Mouse (Mus musculus) hindbrain, embryonic 15.5 days (tissue): ENCODE measurements around the gene Gpr108. TPM values are rescaled to one million over a fixed set of nuclear protein-coding genes. Genes with fewer than 3 reads are reported as not detected.

ENCODE experiments used
- ATAC-seq: fragments of 200-750 bp; cut with Nextera tagmentation; 2 replicates; pipeline ENCODE4 v1.8.0; 2017; ENCODE audit warnings: low read depth, moderate number of reproducible peaks, moderate TSS enrichment; ENCODE audit not compliant: low FRiP score
- H3K27ac ChIP-seq: fragments of 300-500 bp; sonication (generic); replicated peaks from 2 replicates; pipeline ENCODE4 v1.5.1; 2015; ENCODE audit warnings: mild to moderate bottlenecking, inconsistent platforms
- H3K27me3 ChIP-seq: fragments of 300-500 bp; sonication (generic); 2 replicates; pipeline ENCODE4 v1.6.1; 2015; ENCODE audit warnings: control low read depth, inconsistent platforms
- H3K36me3 ChIP-seq: fragments of 300-500 bp; sonication (generic); 2 replicates; pipeline ENCODE4 v1.6.1; 2015; ENCODE audit warnings: control low read depth, inconsistent platforms
- H3K4me1 ChIP-seq: fragments of 300-500 bp; sonication (generic); replicated peaks from 2 replicates; pipeline ENCODE4 v1.6.1; 2015; ENCODE audit warnings: control low read depth, inconsistent platforms
- H3K4me2 ChIP-seq: fragments of 300-500 bp; sonication (generic); 2 replicates; pipeline ENCODE4 v1.6.1; 2015; ENCODE audit warnings: moderate library complexity, mild to moderate bottlenecking, inconsistent platforms
- H3K4me3 ChIP-seq: fragments of 300-500 bp; sonication (generic); 2 replicates; pipeline ENCODE4 v1.5.1; 2015; ENCODE audit warnings: mild to moderate bottlenecking, inconsistent platforms
- H3K9ac ChIP-seq: fragments of 300-500 bp; sonication (generic); 2 replicates; pipeline ENCODE4 v1.6.1; 2015; ENCODE audit warnings: inconsistent platforms
- H3K9me3 ChIP-seq: fragments of 300-500 bp; sonication (generic); 2 replicates; pipeline ENCODE4 v1.6.1; 2016; ENCODE audit warnings: control low read depth, inconsistent platforms
- WGBS: fragments of 180-500 bp; shearing (Covaris S2); methylation state at CpG from one replicate; pipeline ENCODE4 v1.1.7; 2015; 5-methylcytosine and 5-hydroxymethylcytosine counted together
- polyA plus RNA-seq: library from polyadenylated mRNA; unstranded; fragments of >200 nt; fragmentation: Nextera tagmentation; extraction: Ambion mirVana; gene quantifications from 2 replicates; pipeline ENCODE4 v1.2.1, GENCODE M21; 2015

Gene Gpr108
- polyA plus RNA-seq, 1 experiment from 2014 or later, result 22.3 TPM

DNA sequence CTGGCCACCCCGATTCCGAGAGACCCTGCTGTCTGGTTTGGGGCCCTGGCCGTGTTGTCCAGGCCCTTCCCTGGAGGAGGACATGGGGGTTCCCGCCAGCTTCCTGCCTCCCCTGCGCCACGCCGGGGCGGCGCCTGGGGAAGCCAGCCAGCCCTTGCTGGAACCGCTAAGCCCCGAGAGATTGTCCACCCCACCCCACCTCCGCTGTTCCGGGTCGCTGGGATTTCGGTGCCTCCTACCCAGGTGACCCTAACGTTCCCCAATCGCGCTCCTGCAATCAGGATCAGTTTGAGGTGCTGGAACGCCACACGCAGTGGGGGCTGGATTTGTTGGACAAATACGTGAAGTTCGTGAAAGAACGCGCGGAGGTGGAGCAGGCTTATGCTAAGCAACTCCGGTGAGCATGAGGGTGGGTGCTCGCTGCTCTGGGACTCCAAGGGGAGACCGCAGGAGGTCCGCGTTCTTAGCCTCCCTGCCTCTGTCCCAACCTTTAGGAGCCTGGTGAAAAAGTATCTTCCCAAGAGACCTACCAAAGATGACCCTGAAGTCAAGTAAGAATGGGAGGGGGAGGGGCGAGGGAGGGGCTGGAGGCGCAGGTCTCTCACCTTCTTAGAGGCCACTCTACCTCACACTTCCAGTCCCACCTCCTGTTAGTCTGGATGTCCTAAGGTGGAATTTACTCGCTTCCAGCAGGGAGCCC is 2.4 kb upstream of the Gpr108 start:
- Histone ChIP-seq H3K4me3 (peak overlapping the region; percentile 68), H3K9me3 (no peaks in the 10 kb centered on the region), H3K9ac (peak overlapping the region; percentile 48), H3K4me1 (peaks cover 40% of the 10 kb centered on the region), H3K27ac (0 out of 2 replicates have a peak overlapping the region, but pooled peaks have one; percentile 22), H3K4me2 (peak overlapping the region; percentile 83), H3K27me3 (no peaks in the 10 kb centered on the region), H3K36me3 (no peaks in the 10 kb centered on the region)
- 4% methylated on average over 33 of the region's 33 CpGs for WGBS
- ATAC-seq, result no peak

DNA sequence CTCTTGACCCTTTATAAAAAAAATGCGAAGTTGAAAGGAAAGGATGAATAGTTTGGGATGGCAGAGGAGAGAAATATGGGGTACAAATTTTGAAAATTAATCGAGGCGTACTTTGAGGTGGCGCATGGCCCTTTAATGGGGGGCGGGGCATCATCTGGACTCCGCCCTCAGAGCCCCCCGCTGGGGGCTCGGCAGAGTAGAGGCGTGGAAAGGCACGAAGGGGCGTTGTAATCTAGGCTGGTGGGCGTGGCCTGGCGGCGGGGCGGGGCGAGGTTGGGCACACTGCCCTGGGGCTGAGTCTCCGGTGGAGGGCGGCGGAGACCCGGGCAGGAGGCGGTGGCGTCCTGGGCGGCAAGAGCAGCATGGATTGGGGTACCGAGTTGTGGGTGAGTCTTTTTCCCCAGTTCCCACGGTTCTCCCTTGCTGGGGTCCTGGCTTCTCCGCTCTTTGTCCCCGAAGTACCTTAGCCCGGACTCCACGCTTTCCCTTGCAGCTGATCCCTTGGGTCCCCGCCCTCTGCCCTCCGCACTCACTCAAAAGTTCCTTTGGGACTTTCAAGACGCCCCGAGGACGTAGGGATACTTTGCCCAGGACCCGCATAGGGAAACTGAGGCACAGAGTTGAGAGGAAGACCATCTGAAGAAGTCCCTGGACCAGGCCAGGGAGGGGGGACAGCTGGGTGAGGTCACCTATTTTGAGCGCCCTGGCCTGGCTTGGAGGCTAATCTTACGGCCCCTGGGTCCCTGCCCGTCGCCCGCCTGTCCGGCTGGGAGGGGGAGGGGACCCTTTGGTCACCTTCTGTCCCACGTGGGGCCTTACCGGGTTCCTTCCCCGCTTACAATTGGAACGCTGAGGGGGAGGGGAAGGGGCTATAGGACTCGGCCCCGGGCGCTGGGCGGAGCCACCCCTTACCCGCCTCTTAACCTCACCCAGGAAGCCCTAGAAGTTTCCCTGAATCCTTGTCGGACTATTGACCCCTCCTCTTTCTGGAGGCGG is 1.2 kb upstream of the Gpr108 start, which contains the start of gene Trip10:
Gene Trip10, plus strand, starts transcription at position 270 of the 996 bp plus-strand sequence.
- ATAC-seq, result no peak
- peaks cover 40% of the 10 kb centered on the region for H3K4me1 ChIP-seq
- H3K27me3 ChIP-seq, result no peaks in the 10 kb centered on the region
- H3K4me3 ChIP-seq, result peak within 1 kb of the TSS; percentile 68
- H3K4me2 ChIP-seq, result peak within 1 kb of the TSS; percentile 83
- peak within 1 kb of the TSS; percentile 48 for H3K9ac ChIP-seq
- no peaks in the 10 kb centered on the region for H3K36me3 ChIP-seq
- WGBS, result under 1% methylated on average over 50 of the region's 52 CpGs
- peak within 1 kb of the TSS; percentile 85 for H3K27ac ChIP-seq
- H3K9me3 ChIP-seq, result no peaks in the 10 kb centered on the region

DNA sequence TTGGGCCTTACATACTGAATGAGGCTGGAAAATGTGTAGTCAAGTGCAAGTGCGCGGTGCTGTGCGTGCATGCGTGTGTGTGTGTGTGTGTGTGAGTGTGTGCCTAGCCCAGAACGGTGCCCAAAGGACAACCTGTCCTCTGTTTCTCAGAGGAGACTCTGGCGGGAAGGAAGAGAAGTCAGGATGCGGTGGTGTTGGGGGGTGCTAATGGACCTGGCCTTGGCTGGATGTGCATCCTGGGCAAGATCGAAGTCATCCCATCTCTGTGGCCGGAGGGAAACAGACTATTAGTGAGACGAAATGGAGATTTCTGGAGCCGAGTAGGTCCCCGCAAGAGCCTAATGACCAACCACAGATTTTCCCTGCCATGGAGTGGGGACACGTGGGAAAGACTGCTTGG is 525 bp upstream of the Gpr108 start:
- Histone ChIP-seq H3K27ac (peak overlapping the region; percentile 85), H3K9me3 (no peaks in the 10 kb centered on the region), H3K27me3 (no peaks in the 10 kb centered on the region), H3K9ac (peak overlapping the region; percentile 48), H3K36me3 (no peaks in the 10 kb centered on the region), H3K4me3 (peak overlapping the region; percentile 68), H3K4me2 (peak overlapping the region; percentile 83), H3K4me1 (peaks cover 40% of the 10 kb centered on the region)
- 8% methylated on average over 13 of the region's 13 CpGs for WGBS
- ATAC-seq, result no peak

DNA sequence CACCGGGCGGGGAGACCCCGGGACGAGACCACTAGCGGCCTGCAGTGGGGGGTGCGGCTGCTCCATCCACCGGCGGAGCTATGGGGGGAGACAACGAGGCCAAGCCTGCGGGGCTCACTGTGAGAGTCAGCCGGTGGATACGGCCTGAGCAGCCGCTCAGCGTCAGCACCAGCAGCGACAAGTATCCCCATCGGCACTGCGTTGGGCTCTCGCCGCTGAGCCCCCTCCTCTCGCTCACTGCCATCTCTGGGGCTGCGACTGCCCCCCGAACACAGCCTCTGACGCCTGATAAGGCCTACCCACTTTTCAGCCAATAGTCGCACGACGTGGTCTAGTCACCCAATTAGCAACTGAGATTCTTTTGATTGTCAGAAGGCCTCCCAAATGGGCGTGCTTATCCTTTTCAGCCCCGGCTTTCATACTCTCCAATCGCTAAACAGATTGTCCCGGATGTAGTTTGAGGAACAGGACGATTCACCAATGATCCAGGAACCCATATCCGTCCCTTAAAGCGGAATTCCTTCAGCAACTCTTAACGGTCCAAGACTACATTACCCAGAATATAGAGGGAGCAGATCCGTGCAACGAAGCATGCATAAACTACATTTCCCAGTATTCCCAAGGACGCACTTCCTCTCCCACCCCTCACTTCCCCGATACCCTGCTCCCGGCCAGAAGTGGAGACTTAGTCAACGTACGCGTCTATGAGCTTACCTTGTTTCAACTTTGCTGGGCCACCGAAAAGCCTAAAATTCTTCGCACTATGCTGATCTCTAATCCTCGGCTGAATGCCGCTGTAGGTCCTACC is 649 bp downstream of the Gpr108 start:
- WGBS, result under 1% methylated on average over 46 of the region's 46 CpGs
- peak; percentile 96 for ATAC-seq
- H3K36me3 ChIP-seq, result no peaks in the 10 kb centered on the region; the same call in 1 of the 2 replicates

DNA sequence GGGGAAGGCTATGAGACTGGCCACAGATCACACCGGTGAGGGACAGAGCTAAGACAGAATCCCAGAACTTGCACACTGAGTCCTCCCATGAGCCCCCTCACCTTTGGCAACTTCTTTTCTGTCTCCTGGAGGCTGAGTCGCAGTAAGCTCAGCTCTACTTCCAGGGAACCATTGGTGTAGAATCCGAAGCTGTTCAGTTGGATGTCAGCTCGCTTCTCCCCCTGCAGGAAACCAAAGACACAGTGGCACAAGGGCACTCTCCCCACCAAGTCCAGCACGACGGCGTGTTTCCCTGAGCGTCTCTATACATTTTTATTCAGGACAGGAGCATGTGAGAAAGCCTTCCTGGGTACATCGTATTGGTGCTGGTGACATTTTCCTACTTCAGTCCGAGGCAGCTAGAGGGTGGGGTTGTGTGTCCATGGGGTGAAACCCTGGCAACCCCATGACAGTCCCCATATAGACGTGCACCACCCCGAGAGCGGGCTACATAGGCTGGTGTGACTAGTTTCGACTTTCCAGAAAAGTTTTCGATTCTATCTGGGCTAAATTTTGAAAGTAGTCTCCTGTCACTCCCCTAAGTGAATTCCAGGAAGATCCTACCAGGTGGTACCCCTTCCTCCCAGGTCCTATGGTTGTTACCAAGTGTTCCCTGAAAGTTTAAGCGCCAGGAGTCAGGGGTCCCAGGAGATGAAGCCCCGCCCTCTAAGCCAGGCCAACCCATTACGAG is 1.4 kb downstream of the Gpr108 start:
- no peaks in the 10 kb centered on the region for H3K9me3 ChIP-seq

More for the DNA sequence above, 649 bp downstream of the Gpr108 start:
- Histone ChIP-seq H3K4me1 (peaks cover 40% of the 10 kb centered on the region), H3K27me3 (no peaks in the 10 kb centered on the region), H3K27ac (peak overlapping the region; percentile 98), H3K9me3 (no peaks in the 10 kb centered on the region), H3K4me3 (peak overlapping the region; percentile 68), H3K9ac (peak overlapping the region; percentile 71), H3K4me2 (peak overlapping the region; percentile 83)

DNA sequence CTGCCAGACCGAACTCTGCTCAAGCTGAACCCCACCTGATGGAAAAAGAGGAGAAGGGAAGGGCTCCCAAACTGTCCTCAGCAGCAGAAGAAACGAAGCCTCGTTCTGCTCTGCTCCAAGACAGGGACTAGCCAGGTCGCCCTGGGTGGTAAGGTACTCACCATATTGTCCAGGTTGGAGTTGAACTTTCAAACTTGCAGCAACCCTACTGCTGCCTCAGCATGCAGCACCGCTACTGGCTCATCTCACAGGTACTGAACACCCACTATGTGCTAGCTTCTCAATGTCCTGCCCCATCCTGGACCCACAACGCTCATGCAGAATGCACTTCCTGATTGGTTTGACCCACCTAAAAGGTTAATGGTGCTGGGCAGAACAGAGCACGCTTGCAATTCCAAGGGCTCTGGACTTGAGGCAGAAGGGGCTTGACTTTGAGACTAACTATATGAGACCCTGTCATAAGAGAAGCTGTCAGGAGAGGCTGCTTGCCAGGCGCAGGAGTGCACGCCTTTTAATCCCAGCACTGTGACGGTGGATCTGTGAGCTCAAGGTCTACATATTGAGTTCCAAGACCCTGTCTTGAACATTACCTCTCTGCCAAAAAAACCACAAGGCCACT is 2.8 kb downstream of the Gpr108 start:
- Histone ChIP-seq H3K4me1 (peaks cover 34% of the 10 kb centered on the region), H3K36me3 (peaks cover 8% of the 10 kb centered on the region), H3K4me3 (no peak overlapping the region), H3K27ac (no peak overlapping the region), H3K27me3 (no peaks in the 10 kb centered on the region), H3K4me2 (no peak overlapping the region), H3K9ac (no peak overlapping the region), H3K9me3 (no peaks in the 10 kb centered on the region)
- no peak for ATAC-seq
- WGBS, result 96% methylated on average over 10 of the region's 10 CpGs

More for the DNA sequence above, 1.4 kb downstream of the Gpr108 start:
- Histone ChIP-seq H3K4me3 (peak overlapping the region; percentile 68), H3K4me1 (peaks cover 40% of the 10 kb centered on the region), H3K36me3 (peaks cover 4% of the 10 kb centered on the region), H3K27me3 (no peaks in the 10 kb centered on the region), H3K27ac (peak overlapping the region; percentile 98), H3K9ac (peak overlapping the region; percentile 71), H3K4me2 (peak overlapping the region; percentile 72)
- peak; percentile 0; the same call in 1 of the 2 replicates for ATAC-seq
- WGBS, result 4% methylated on average over 18 of the region's 18 CpGs

DNA sequence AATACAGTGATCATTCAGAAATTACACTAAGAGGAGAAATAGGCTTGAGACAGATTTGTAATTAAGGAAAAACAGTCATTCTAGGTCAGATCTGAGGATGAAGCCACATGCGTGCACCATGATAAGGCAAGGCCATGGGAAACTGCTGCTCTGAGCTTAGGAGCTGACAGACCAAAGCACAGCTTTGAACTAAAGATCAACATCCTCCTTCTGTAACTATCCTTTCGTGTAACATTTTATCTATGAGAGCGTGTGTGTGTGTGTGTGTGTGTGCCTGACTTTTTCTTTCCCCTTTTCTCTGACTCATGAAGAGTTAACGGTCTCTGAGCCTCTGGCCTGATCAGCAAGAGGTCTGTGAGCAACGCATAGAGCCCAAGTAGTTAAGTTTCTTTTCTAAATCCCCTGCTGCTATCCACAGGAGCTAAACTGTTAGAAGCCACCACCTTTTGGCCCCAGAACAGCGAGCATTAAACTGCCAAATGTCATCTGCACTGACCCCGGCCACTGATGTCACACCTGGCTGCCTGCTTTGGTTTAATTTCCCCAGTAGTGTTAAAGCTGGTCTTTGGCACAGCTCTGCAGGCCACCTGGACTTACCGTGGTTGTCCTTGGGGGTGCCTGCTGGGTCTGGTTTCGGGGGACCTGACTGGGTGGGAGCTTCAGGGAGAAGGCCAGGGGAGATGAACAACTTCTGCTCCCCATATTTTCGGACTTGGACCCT is 4.4 kb downstream of the Gpr108 start:
- Histone ChIP-seq H3K4me2 (no peak overlapping the region), H3K9me3 (no peaks in the 10 kb centered on the region), H3K27ac (no peak overlapping the region), H3K4me3 (no peak overlapping the region), H3K9ac (no peak overlapping the region), H3K36me3 (peaks cover 8% of the 10 kb centered on the region), H3K4me1 (peaks cover 18% of the 10 kb centered on the region), H3K27me3 (no peaks in the 10 kb centered on the region)
- 82% methylated on average over 10 of the region's 10 CpGs for WGBS
- no peak for ATAC-seq

DNA sequence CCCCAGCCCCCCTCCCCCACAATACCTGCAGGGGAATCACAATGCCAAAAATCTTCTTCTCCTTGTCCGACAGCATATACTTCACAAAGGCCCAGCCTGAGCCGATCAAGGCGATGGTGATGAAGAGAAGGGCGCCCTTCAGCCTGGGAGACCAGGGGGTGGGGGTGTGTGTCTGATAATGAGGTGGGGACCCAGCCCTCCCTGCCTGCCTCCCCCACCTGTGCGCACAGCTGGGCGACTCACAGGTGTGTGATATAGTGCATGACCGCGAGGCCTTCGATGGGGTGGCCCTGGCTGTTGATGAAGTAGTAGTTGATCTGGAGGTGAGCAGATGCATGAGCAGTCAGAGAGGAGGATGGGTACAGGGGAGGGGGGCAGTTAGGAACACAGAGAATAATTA is 11.1 kb downstream of the Gpr108 start:
- ATAC-seq, result 0 out of 2 replicates have a peak, but pooled peaks have one; percentile 28
- H3K27ac ChIP-seq, result no peak overlapping the region
- H3K27me3 ChIP-seq, result no peaks in the 10 kb centered on the region
- H3K4me2 ChIP-seq, result no peak overlapping the region
- H3K4me3 ChIP-seq, result no peak overlapping the region
- H3K4me1 ChIP-seq, result no peaks in the 10 kb centered on the region
- H3K9ac ChIP-seq, result no peak overlapping the region
- WGBS, result 95% methylated on average over 9 of the region's 9 CpGs
- peaks cover 15% of the 10 kb centered on the region for H3K36me3 ChIP-seq
- no peaks in the 10 kb centered on the region for H3K9me3 ChIP-seq

DNA sequence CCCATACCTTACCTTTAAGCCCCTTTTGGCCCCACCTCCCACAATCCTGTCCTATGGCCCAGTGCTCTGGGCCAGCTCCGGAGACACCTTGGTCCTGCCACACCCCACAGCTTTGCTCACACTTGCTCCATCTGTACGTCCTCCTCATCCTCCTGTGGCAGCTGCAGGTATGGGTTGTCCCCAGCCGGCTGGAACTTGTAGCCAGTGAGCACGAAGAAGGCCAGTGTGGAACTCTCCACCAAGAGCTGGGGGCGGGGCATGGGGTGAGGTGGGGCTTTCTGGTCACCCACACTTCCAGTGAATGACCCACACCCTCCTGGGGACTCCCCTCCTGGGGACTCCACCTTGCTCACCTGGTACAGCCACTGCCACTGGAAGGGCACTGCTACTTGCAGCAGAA is 12.4 kb downstream of the Gpr108 start:
- no peak overlapping the region for H3K9ac ChIP-seq
- H3K4me3 ChIP-seq, result no peak overlapping the region
- ATAC-seq, result no peak
- no peak overlapping the region for H3K4me2 ChIP-seq
- WGBS, result 94% methylated on average over 5 of the region's 5 CpGs
- H3K27ac ChIP-seq, result no peak overlapping the region
- H3K27me3 ChIP-seq, result no peaks in the 10 kb centered on the region
- H3K36me3 ChIP-seq, result peaks cover 7% of the 10 kb centered on the region; the same call in 1 of the 2 replicates
- H3K9me3 ChIP-seq, result no peaks in the 10 kb centered on the region
- no peaks in the 10 kb centered on the region for H3K4me1 ChIP-seq

DNA sequence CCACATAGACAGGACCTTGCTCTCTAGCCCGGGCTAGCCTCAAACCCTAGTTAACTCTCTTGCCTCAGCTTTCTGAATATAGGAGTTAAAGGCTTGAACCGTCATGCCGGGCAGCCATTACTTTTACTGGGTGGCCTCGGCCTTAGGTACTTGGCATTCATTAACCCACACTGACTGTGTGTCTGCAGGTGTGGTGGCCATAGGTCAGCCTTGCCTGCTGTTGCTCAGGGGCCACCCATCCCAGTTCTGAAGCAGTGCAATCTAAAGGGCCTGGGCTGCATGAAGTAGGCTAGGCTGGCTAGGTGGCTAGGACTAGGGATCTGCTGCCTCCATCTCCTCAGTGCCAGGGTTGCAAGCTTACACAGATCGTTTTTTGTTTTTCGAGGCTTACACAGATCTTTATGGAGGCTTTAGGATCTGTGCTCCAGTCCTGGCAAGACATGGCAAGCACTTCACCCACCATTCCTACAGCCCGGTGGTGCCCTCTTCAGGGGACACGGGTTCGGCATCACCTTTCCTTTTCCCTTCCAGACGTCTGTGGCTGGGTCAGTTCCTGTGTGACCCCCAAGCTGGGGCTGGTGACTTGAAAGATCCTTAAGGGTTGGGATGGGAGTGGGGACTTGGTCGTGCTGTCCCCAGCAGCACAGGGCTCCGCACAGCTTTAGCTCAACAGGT is 13.9 kb downstream of the Gpr108 start:
- H3K9me3 ChIP-seq, result no peaks in the 10 kb centered on the region
- H3K4me3 ChIP-seq, result no peak overlapping the region
- H3K27me3 ChIP-seq, result no peaks in the 10 kb centered on the region
- peaks cover 7% of the 10 kb centered on the region; the same call in 1 of the 2 replicates for H3K36me3 ChIP-seq
- H3K9ac ChIP-seq, result no peak overlapping the region
- WGBS, result 85% methylated on average over 12 of the region's 12 CpGs
- no peaks in the 10 kb centered on the region for H3K4me1 ChIP-seq
- ATAC-seq, result no peak
- no peak overlapping the region for H3K27ac ChIP-seq
- H3K4me2 ChIP-seq, result no peak overlapping the region
